Mouse (Mus musculus): ENCODE data around the gene Ptpn3. TPM values are rescaled to one million over a fixed set of nuclear protein-coding genes. Genes with fewer than 3 reads are reported as not detected.
A peak's percentile ranks its signal among the peaks of the same experiment; 100 is the strongest.

The Ptpn3 gene
- polyA plus RNA-seq, 1 experiment from 2014 or later, result 5.2 TPM

- ATAC-seq (ENCODE audit: low FRiP score, low TSS enrichment), result no peak
- no peaks in the 10 kb centered on the region for H3K9me3 ChIP-seq (ENCODE audit: control insufficient read depth, low read length)
- no peaks in the 10 kb centered on the region for H3K27me3 ChIP-seq (ENCODE audit: control insufficient read depth, insufficient read depth, low read length)
- H3K4me3 ChIP-seq (ENCODE audit: low read depth, low read length), result no peak overlapping the region
- no peaks in the 10 kb centered on the region for H3K4me1 ChIP-seq (replicated peaks; ENCODE audit: control insufficient read depth, insufficient read depth)
- TF ChIP-seq CTCF (IDR thresholded peaks at IDR 0.05; ENCODE audit: low read depth) (no peak), EP300 (optimal IDR thresholded peaks at IDR 0.05) (no peak)
- no peak overlapping the region for H3K27ac ChIP-seq (replicated peaks)
- no peak overlapping the region for H3K9ac ChIP-seq (ENCODE audit: low read length)
- 48% methylated on average over 7 of the region's 7 CpGs for WGBS
- H3K4me2 ChIP-seq (replicated peaks; ENCODE audit: low read depth), result no peak overlapping the region
- DNase-seq (ENCODE audit: low spot score), result no peak
- H3K36me3 ChIP-seq (ENCODE audit: control insufficient read depth, insufficient read depth, low read length), result no peaks in the 10 kb centered on the region
These were observed 4.0 kb upstream of the Ptpn3 start for GRCm38 (mm10) chr4:57305644-57306043.

- H3K4me3 ChIP-seq (ENCODE audit: low read depth, low read length), result peak overlapping the region; percentile 88
- H3K27ac ChIP-seq (replicated peaks), result peak overlapping the region; percentile 88
- DNase-seq (ENCODE audit: low spot score), result peak; percentile 79
- peak overlapping the region; percentile 84 for H3K9ac ChIP-seq (ENCODE audit: low read length)
- TF ChIP-seq EP300 (optimal IDR thresholded peaks at IDR 0.05), result no peak
- peak; percentile 52; the same call in 1 of the 2 replicates for TF ChIP-seq CTCF (IDR thresholded peaks at IDR 0.05; ENCODE audit: low read depth)
- no peaks in the 10 kb centered on the region for H3K9me3 ChIP-seq (ENCODE audit: control insufficient read depth, low read length)
- no peaks in the 10 kb centered on the region for H3K36me3 ChIP-seq (ENCODE audit: control insufficient read depth, insufficient read depth, low read length)
- no peaks in the 10 kb centered on the region for H3K27me3 ChIP-seq (ENCODE audit: control insufficient read depth, insufficient read depth, low read length)
- H3K4me2 ChIP-seq (replicated peaks; ENCODE audit: low read depth), result peak overlapping the region; percentile 97
- H3K4me1 ChIP-seq (replicated peaks; ENCODE audit: control insufficient read depth, insufficient read depth), result no peaks in the 10 kb centered on the region
- under 1% methylated on average over 37 of the region's 37 CpGs for WGBS
- peak; percentile 64 for ATAC-seq (ENCODE audit: low FRiP score, low TSS enrichment)
These were observed 898 bp downstream of the Ptpn3 start for GRCm38 (mm10) chr4:57300469-57301409.

DNA sequence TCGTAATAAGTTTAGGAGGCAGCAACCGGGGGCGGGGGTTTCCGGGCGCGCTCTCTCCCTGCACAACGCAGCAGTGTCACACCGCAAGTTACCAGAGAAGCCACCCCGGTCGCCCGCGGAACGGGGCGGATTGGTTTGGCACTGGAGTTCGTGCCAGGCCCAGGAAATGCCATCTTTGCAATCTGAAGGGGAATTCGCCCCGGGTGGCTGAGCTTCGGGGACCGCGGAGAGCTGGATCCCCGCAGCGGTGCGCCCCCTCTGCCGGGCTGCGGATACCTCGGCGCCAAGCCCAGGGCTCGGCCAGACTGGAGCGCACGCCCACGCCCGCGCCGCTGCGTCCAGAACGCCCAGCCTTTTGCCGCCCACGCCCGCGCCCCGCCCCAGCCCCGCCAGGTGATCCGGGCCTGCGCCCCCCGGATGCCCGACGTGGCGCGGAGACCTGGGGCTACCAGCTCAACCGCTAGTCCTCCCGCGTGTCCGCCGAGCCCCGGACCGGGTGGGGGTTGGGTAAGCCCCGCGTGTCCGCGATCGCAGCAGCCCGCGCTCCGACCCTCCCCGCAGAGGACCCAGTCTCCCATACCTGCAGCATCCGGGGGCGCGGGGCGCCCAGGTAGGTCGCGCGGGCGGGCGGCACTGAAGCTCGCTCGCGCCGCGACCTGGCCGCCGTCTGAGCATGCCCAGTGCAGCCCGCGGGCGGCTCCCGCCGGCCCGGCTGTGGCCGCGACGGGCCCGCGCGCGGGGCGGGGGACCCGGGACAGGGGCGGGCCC lies 1.8 kb downstream of the Ptpn3 start:
- DNase-seq (ENCODE audit: low spot score), result peak; percentile 83
- TF ChIP-seq EP300 (optimal IDR thresholded peaks at IDR 0.05) (no peak), CTCF (IDR thresholded peaks at IDR 0.05; ENCODE audit: low read depth) (peak; percentile 37)
- Histone ChIP-seq H3K4me3 (ENCODE audit: low read depth, low read length) (peak overlapping the region; percentile 88), H3K9ac (ENCODE audit: low read length) (peak overlapping the region; percentile 84), H3K27me3 (ENCODE audit: control insufficient read depth, insufficient read depth, low read length) (no peaks in the 10 kb centered on the region), H3K9me3 (ENCODE audit: control insufficient read depth, low read length) (no peaks in the 10 kb centered on the region), H3K27ac (replicated peaks) (peak overlapping the region; percentile 88), H3K4me1 (replicated peaks; ENCODE audit: control insufficient read depth, insufficient read depth) (peaks cover 6% of the 10 kb centered on the region; the same call in 1 of the 2 replicates), H3K36me3 (ENCODE audit: control insufficient read depth, insufficient read depth, low read length) (no peaks in the 10 kb centered on the region), H3K4me2 (replicated peaks; ENCODE audit: low read depth) (peak overlapping the region; percentile 97)
- ATAC-seq (ENCODE audit: low FRiP score, low TSS enrichment), result peak; percentile 77
- WGBS, result under 1% methylated on average over 62 of the region's 97 CpGs

GRCm38 (mm10) chr4:57299308-57299700 lies 2.3 kb downstream of the Ptpn3 start:
- ATAC-seq (ENCODE audit: low FRiP score, low TSS enrichment) (no peak), DNase-seq (ENCODE audit: low spot score) (peak; percentile 34)
- TF ChIP-seq EP300 (optimal IDR thresholded peaks at IDR 0.05) (no peak), CTCF (IDR thresholded peaks at IDR 0.05; ENCODE audit: low read depth) (no peak)
- WGBS, result 6% methylated on average over 9 of the region's 9 CpGs
- Histone ChIP-seq H3K27ac (replicated peaks) (peak overlapping the region; percentile 88), H3K27me3 (ENCODE audit: control insufficient read depth, insufficient read depth, low read length) (no peaks in the 10 kb centered on the region), H3K9ac (ENCODE audit: low read length) (peak overlapping the region; percentile 84), H3K4me3 (ENCODE audit: low read depth, low read length) (peak overlapping the region; percentile 88), H3K36me3 (ENCODE audit: control insufficient read depth, insufficient read depth, low read length) (no peaks in the 10 kb centered on the region), H3K4me2 (replicated peaks; ENCODE audit: low read depth) (peak overlapping the region; percentile 97), H3K9me3 (ENCODE audit: control insufficient read depth, low read length) (no peaks in the 10 kb centered on the region), H3K4me1 (replicated peaks; ENCODE audit: control insufficient read depth, insufficient read depth) (peaks cover 7% of the 10 kb centered on the region; the same call in 1 of the 2 replicates)

DNA sequence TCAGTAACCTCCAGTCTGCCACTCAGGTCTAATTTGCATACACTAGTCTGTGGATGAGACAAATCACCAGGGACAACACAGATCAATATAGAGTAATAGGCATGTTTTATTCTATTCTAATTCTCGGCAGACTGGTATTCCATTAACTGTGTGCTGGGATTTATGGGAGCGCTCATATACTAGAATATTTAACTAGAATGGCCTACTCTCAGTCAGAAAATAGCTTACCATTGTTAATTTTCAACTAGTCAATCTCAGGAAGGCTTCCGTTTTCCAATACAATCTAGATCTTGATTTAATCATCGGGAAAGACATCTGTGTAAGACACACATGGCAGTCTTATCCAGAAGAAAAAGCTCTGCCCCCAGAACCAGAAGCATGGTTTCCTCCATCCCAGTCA lies 3.5 kb downstream of the Ptpn3 start:
- Histone ChIP-seq H3K27me3 (ENCODE audit: control insufficient read depth, insufficient read depth, low read length) (no peaks in the 10 kb centered on the region), H3K36me3 (ENCODE audit: control insufficient read depth, insufficient read depth, low read length) (no peaks in the 10 kb centered on the region), H3K4me2 (replicated peaks; ENCODE audit: low read depth) (no peak overlapping the region), H3K27ac (replicated peaks) (no peak overlapping the region), H3K9ac (ENCODE audit: low read length) (no peak overlapping the region), H3K4me3 (ENCODE audit: low read depth, low read length) (no peak overlapping the region), H3K4me1 (replicated peaks; ENCODE audit: control insufficient read depth, insufficient read depth) (peaks cover 7% of the 10 kb centered on the region; the same call in 1 of the 2 replicates), H3K9me3 (ENCODE audit: control insufficient read depth, low read length) (no peaks in the 10 kb centered on the region)
- ATAC-seq (ENCODE audit: low FRiP score, low TSS enrichment) (no peak), DNase-seq (ENCODE audit: low spot score) (no peak)
- WGBS, result 72% methylated on average over 4 of the region's 4 CpGs
- TF ChIP-seq EP300 (optimal IDR thresholded peaks at IDR 0.05), result no peak
- TF ChIP-seq CTCF (IDR thresholded peaks at IDR 0.05; ENCODE audit: low read depth), result no peak
